Mouse (Mus musculus): ENCODE measurements around the gene Abhd4. TPM values are rescaled to one million over a fixed set of nuclear protein-coding genes. Genes with fewer than 3 reads are reported as not detected.

The Abhd4 gene
- polyA plus RNA-seq, 1 experiment = 237 TPM

GRCm38 (mm10) chr14:54265093-54265492, 11.1 kb downstream of the Abhd4 start:
- TF ChIP-seq POLR2A (IDR thresholded peaks at IDR 0.05; ENCODE audit: control insufficient read depth, low read depth, low read length) (no peak), CTCF (IDR thresholded peaks at IDR 0.05; ENCODE audit: control insufficient read depth, insufficient read depth, insufficient replicate concordance, low read depth, low read length) (no peak)
- Histone ChIP-seq H3K4me1 (ENCODE audit: control insufficient read depth, insufficient read depth, low read length) (no peaks in the 10 kb centered on the region), H3K4me3 (ENCODE audit: control insufficient read depth, low read depth, low read length) (no peak overlapping the region), H3K27ac (ENCODE audit: control insufficient read depth, insufficient read depth, low read depth, low read length) (no peak overlapping the region; the same call in 1 of the 2 replicates), H3K36me3 (ENCODE audit: control insufficient read depth, insufficient read depth, low read length) (no peaks in the 10 kb centered on the region; the same call in 1 of the 2 replicates), H3K27me3 (ENCODE audit: control insufficient read depth, insufficient read depth, low read length) (no peaks in the 10 kb centered on the region)

- H3K27ac ChIP-seq (ENCODE audit: control insufficient read depth, insufficient read depth, low read depth, low read length) = no peak overlapping the region
- TF ChIP-seq CTCF (IDR thresholded peaks at IDR 0.05; ENCODE audit: control insufficient read depth, insufficient read depth, insufficient replicate concordance, low read depth, low read length) (no peak), POLR2A (IDR thresholded peaks at IDR 0.05; ENCODE audit: control insufficient read depth, low read depth, low read length) (no peak)
- H3K36me3 ChIP-seq (ENCODE audit: control insufficient read depth, insufficient read depth, low read length) = no peaks in the 10 kb centered on the region; the same call in 1 of the 2 replicates
- no peak overlapping the region for H3K4me3 ChIP-seq (ENCODE audit: control insufficient read depth, low read depth, low read length)
- H3K4me1 ChIP-seq (ENCODE audit: control insufficient read depth, insufficient read depth, low read length) = no peaks in the 10 kb centered on the region
- no peaks in the 10 kb centered on the region for H3K27me3 ChIP-seq (ENCODE audit: control insufficient read depth, insufficient read depth, low read length)
These were observed 12.0 kb downstream of the Abhd4 start for GRCm38 (mm10) chr14:54265951-54266350.

- Histone ChIP-seq H3K36me3 (ENCODE audit: control insufficient read depth, insufficient read depth, low read length) (no peaks in the 10 kb centered on the region; the same call in 1 of the 2 replicates), H3K27me3 (ENCODE audit: control insufficient read depth, insufficient read depth, low read length) (no peaks in the 10 kb centered on the region), H3K4me3 (ENCODE audit: control insufficient read depth, low read depth, low read length) (no peak overlapping the region), H3K4me1 (ENCODE audit: control insufficient read depth, insufficient read depth, low read length) (no peaks in the 10 kb centered on the region), H3K27ac (ENCODE audit: control insufficient read depth, insufficient read depth, low read depth, low read length) (no peak overlapping the region)
- TF ChIP-seq POLR2A (IDR thresholded peaks at IDR 0.05; ENCODE audit: control insufficient read depth, low read depth, low read length) (no peak), CTCF (IDR thresholded peaks at IDR 0.05; ENCODE audit: control insufficient read depth, insufficient read depth, insufficient replicate concordance, low read depth, low read length) (no peak)
These were observed 14.0 kb downstream of the Abhd4 start for GRCm38 (mm10) chr14:54267966-54268365.

GRCm38 (mm10) chr14:54269566-54269965, 15.6 kb downstream of the Abhd4 start:
- TF ChIP-seq CTCF (IDR thresholded peaks at IDR 0.05; ENCODE audit: control insufficient read depth, insufficient read depth, insufficient replicate concordance, low read depth, low read length) = no peak
- no peak overlapping the region for H3K4me3 ChIP-seq (ENCODE audit: control insufficient read depth, low read depth, low read length)
- H3K27ac ChIP-seq (ENCODE audit: control insufficient read depth, insufficient read depth, low read depth, low read length) = no peak overlapping the region
- H3K27me3 ChIP-seq (ENCODE audit: control insufficient read depth, insufficient read depth, low read length) = no peaks in the 10 kb centered on the region
- no peaks in the 10 kb centered on the region; the same call in 1 of the 2 replicates for H3K36me3 ChIP-seq (ENCODE audit: control insufficient read depth, insufficient read depth, low read length)
- no peaks in the 10 kb centered on the region for H3K4me1 ChIP-seq (ENCODE audit: control insufficient read depth, insufficient read depth, low read length)

- H3K27me3 ChIP-seq (ENCODE audit: control insufficient read depth, insufficient read depth, low read length) = no peaks in the 10 kb centered on the region
- no peak for TF ChIP-seq POLR2A (IDR thresholded peaks at IDR 0.05; ENCODE audit: control insufficient read depth, low read depth, low read length)
- TF ChIP-seq CTCF (IDR thresholded peaks at IDR 0.05; ENCODE audit: control insufficient read depth, insufficient read depth, insufficient replicate concordance, low read depth, low read length) = no peak
- no peaks in the 10 kb centered on the region; the same call in 1 of the 2 replicates for H3K36me3 ChIP-seq (ENCODE audit: control insufficient read depth, insufficient read depth, low read length)
- H3K27ac ChIP-seq (ENCODE audit: control insufficient read depth, insufficient read depth, low read depth, low read length) = no peak overlapping the region
- no peak overlapping the region for H3K4me3 ChIP-seq (ENCODE audit: control insufficient read depth, low read depth, low read length)
- H3K4me1 ChIP-seq (ENCODE audit: control insufficient read depth, insufficient read depth, low read length) = no peaks in the 10 kb centered on the region
These were observed 16.4 kb downstream of the Abhd4 start for GRCm38 (mm10) chr14:54270413-54270812.

GRCm38 (mm10) chr14:54271976-54272606, 18.1 kb downstream of the Abhd4 start:
- H3K36me3 ChIP-seq (ENCODE audit: control insufficient read depth, insufficient read depth, low read length) = no peaks in the 10 kb centered on the region; the same call in 1 of the 2 replicates
- no peak overlapping the region for H3K27ac ChIP-seq (ENCODE audit: control insufficient read depth, insufficient read depth, low read depth, low read length)
- H3K4me3 ChIP-seq (ENCODE audit: control insufficient read depth, low read depth, low read length) = no peak overlapping the region
- no peaks in the 10 kb centered on the region for H3K4me1 ChIP-seq (ENCODE audit: control insufficient read depth, insufficient read depth, low read length)
- no peaks in the 10 kb centered on the region for H3K27me3 ChIP-seq (ENCODE audit: control insufficient read depth, insufficient read depth, low read length)
- TF ChIP-seq POLR2A (IDR thresholded peaks at IDR 0.05; ENCODE audit: control insufficient read depth, low read depth, low read length) (no peak), CTCF (IDR thresholded peaks at IDR 0.05; ENCODE audit: control insufficient read depth, insufficient read depth, insufficient replicate concordance, low read depth, low read length) (no peak)

- no peaks in the 10 kb centered on the region for H3K27me3 ChIP-seq (ENCODE audit: control insufficient read depth, insufficient read depth, low read length)
- H3K27ac ChIP-seq (ENCODE audit: control insufficient read depth, insufficient read depth, low read depth, low read length) = no peak overlapping the region
- H3K36me3 ChIP-seq (ENCODE audit: control insufficient read depth, insufficient read depth, low read length) = no peaks in the 10 kb centered on the region; the same call in 1 of the 2 replicates
- no peaks in the 10 kb centered on the region for H3K4me1 ChIP-seq (ENCODE audit: control insufficient read depth, insufficient read depth, low read length)
- TF ChIP-seq POLR2A (IDR thresholded peaks at IDR 0.05; ENCODE audit: control insufficient read depth, low read depth, low read length) = no peak
- no peak for TF ChIP-seq CTCF (IDR thresholded peaks at IDR 0.05; ENCODE audit: control insufficient read depth, insufficient read depth, insufficient replicate concordance, low read depth, low read length)
- H3K4me3 ChIP-seq (ENCODE audit: control insufficient read depth, low read depth, low read length) = no peak overlapping the region
These were observed 18.7 kb downstream of the Abhd4 start for GRCm38 (mm10) chr14:54272696-54273095.
